Mouse (Mus musculus): ENCODE measurements around the gene Mvp. TPM values are rescaled to one million over a fixed set of nuclear protein-coding genes. Genes with fewer than 3 reads are reported as not detected.

The Mvp gene
- polyA plus RNA-seq, 1 experiment from 2014 or later, result 2.4 TPM

DNA sequence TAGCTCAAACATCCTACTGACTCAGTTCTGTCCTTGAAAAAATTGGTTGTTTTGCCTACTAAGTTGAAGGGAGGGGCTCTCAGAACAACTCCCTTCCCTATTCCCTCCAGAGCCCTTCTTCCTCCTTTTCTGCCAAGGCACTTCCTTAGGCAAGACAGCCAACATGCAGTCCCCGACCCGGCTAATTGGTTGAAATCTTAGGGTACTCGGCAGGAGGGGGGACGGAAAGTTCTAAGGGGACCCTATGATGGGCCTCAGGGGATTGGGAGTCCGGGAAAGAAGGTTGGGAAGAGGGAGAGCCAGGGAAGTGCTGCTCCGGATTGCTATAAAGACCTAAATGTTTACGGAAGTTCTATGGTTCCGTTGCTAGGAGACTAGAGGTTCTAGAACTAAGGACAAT lies 38.9 kb downstream of the Mvp start:
- Histone ChIP-seq H3K9me3 (ENCODE audit: control insufficient read depth, low read length) (no peaks in the 10 kb centered on the region), H3K4me3 (ENCODE audit: low read depth, low read length) (no peak overlapping the region; the same call in 1 of the 2 replicates), H3K4me1 (ENCODE audit: control insufficient read depth, insufficient read depth, low read length) (0 out of 2 replicates have a peak, but pooled peaks cover 8% of the 10 kb centered on the region), H3K4me2 (ENCODE audit: low read depth, low read length) (peak overlapping the region; percentile 87), H3K36me3 (ENCODE audit: control insufficient read depth, insufficient read depth, low read length) (peaks cover 19% of the 10 kb centered on the region), H3K27me3 (ENCODE audit: control insufficient read depth, insufficient read depth, low read length) (no peaks in the 10 kb centered on the region), H3K9ac (replicated peaks; ENCODE audit: low read depth, low read length) (peak overlapping the region; percentile 80), H3K27ac (ENCODE audit: low read depth, low read length) (peak overlapping the region; percentile 96)
- 11% methylated on average over 8 of the region's 8 CpGs for WGBS
- no peak for ATAC-seq (ENCODE audit: low read depth)

DNA sequence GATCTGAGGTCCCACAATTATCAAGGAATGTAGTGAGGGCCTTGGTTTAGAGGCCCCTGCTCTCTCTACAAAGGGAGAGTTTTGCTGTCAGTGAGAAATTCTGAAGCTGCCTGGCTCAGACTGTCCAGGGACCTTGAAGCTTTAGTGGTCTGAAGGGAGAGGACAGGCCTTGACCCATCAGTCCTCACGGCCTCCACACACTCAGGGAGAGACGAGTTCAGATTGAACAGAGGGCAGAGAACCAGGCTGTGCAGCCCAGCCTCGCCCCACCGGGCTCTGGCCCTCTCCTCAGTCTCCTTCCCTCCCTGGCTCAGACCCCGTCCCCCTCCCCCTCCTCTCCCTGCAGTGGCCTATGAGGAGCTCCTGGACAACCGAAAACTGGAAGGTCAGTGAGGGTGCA lies 47.1 kb downstream of the Mvp start:
- no peaks in the 10 kb centered on the region for H3K4me1 ChIP-seq (ENCODE audit: control insufficient read depth, insufficient read depth, low read length)
- H3K9me3 ChIP-seq (ENCODE audit: control insufficient read depth, low read length), result no peaks in the 10 kb centered on the region
- no peak overlapping the region for H3K4me3 ChIP-seq (ENCODE audit: low read depth, low read length)
- no peaks in the 10 kb centered on the region for H3K27me3 ChIP-seq (ENCODE audit: control insufficient read depth, insufficient read depth, low read length)
- WGBS, result 68% methylated on average over 5 of the region's 6 CpGs
- H3K4me2 ChIP-seq (ENCODE audit: low read depth, low read length), result no peak overlapping the region
- no peak overlapping the region for H3K9ac ChIP-seq (replicated peaks; ENCODE audit: low read depth, low read length)
- peaks cover 29% of the 10 kb centered on the region; the same call in 1 of the 2 replicates for H3K36me3 ChIP-seq (ENCODE audit: control insufficient read depth, insufficient read depth, low read length)
- H3K27ac ChIP-seq (ENCODE audit: low read depth, low read length), result no peak overlapping the region
- ATAC-seq (ENCODE audit: low read depth), result no peak

DNA sequence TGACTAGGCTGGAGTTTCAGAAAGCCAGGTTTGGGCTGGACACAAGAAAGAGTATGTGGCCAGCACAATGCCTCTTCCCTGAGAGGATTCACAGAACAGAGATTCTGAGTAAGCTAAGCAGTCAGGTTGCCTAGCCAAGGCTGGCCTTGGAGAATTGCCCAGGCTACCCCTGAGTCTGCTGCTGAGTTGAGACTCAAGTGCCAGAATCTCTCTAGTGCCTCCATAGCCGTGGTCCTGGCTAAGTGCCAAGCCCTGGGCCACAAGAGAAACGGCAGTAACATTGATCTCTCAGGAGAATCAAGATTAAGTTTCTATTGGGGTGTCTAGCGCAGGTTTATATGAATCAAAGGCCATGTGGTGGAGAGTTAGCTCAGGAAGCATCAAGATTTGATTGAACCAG lies 48.9 kb downstream of the Mvp start:
- Histone ChIP-seq H3K4me1 (ENCODE audit: control insufficient read depth, insufficient read depth, low read length) (no peaks in the 10 kb centered on the region), H3K9me3 (ENCODE audit: control insufficient read depth, low read length) (no peaks in the 10 kb centered on the region), H3K4me2 (ENCODE audit: low read depth, low read length) (no peak overlapping the region), H3K9ac (replicated peaks; ENCODE audit: low read depth, low read length) (no peak overlapping the region), H3K27me3 (ENCODE audit: control insufficient read depth, insufficient read depth, low read length) (no peaks in the 10 kb centered on the region), H3K4me3 (ENCODE audit: low read depth, low read length) (no peak overlapping the region), H3K36me3 (ENCODE audit: control insufficient read depth, insufficient read depth, low read length) (peaks cover 37% of the 10 kb centered on the region; the same call in 1 of the 2 replicates), H3K27ac (ENCODE audit: low read depth, low read length) (no peak overlapping the region)
- WGBS, result 57% methylated on average over 3 of the region's 3 CpGs
- no peak for ATAC-seq (ENCODE audit: low read depth)

DNA sequence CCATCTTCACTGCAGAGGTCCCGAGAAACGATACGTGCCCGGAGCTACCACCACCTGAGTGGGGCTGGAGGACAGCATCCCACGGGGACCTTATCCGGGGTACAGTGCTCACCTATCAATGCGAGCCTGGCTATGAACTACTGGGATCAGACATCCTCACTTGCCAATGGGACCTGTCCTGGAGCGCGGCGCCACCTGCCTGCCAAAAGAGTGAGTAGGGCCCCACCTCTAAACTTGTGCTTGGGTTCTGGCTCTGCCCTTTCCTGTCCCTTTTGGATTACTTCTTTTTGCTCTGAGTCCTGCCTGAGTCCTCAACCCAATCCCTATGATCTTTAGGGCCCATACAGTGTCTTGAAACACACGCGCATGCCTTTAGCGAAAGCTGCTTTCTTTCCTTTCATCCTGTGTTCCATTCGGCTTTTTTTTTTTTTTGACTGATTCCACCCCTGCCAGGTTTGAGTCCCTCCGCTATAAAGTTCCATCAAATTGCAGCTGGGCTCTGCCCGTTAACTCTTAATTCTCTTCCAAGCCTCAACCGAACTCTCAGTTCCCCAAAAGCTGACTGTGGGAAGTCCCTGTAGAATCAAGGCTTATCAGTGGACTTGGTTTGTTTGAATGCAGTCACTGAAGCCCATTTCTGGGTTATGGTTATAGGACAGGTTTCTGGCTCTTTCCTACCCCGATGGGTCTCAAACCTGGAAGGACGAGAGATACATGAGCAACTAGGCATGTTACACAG lies 50.7 kb downstream of the Mvp start:
- H3K4me2 ChIP-seq (ENCODE audit: low read depth, low read length), result no peak overlapping the region
- 27% methylated on average over 19 of the region's 19 CpGs for WGBS
- peaks cover 33% of the 10 kb centered on the region for H3K36me3 ChIP-seq (ENCODE audit: control insufficient read depth, insufficient read depth, low read length)
- no peaks in the 10 kb centered on the region for H3K9me3 ChIP-seq (ENCODE audit: control insufficient read depth, low read length)
- H3K27me3 ChIP-seq (ENCODE audit: control insufficient read depth, insufficient read depth, low read length), result no peaks in the 10 kb centered on the region
- H3K4me3 ChIP-seq (ENCODE audit: low read depth, low read length), result no peak overlapping the region
- no peak overlapping the region for H3K9ac ChIP-seq (replicated peaks; ENCODE audit: low read depth, low read length)
- no peak overlapping the region for H3K27ac ChIP-seq (ENCODE audit: low read depth, low read length)
- no peaks in the 10 kb centered on the region for H3K4me1 ChIP-seq (ENCODE audit: control insufficient read depth, insufficient read depth, low read length)
- no peak for ATAC-seq (ENCODE audit: low read depth)

DNA sequence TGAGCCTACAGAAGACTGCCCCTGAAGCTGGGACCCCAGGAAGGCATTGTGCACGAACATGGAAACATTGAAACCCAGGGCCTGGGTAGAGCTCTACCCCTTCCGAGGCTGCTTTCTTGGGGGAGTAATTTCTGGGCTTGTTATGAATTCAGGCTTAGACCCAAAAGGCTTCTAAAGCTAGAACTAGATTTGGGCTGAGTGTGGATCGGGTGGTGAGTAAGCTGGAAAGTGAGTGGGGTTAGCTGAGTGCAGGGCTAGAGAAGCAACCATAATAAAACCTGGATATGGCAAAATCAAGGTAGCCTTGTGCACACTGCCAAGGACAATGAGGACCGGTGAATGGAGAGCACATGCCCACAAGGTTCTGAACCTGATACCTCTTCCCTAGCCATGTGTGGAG lies 52.5 kb downstream of the Mvp start:
- Histone ChIP-seq H3K27ac (ENCODE audit: low read depth, low read length) (no peak overlapping the region), H3K4me1 (ENCODE audit: control insufficient read depth, insufficient read depth, low read length) (no peaks in the 10 kb centered on the region), H3K9me3 (ENCODE audit: control insufficient read depth, low read length) (no peaks in the 10 kb centered on the region), H3K9ac (replicated peaks; ENCODE audit: low read depth, low read length) (no peak overlapping the region), H3K4me2 (ENCODE audit: low read depth, low read length) (no peak overlapping the region), H3K36me3 (ENCODE audit: control insufficient read depth, insufficient read depth, low read length) (peaks cover 34% of the 10 kb centered on the region), H3K4me3 (ENCODE audit: low read depth, low read length) (no peak overlapping the region), H3K27me3 (ENCODE audit: control insufficient read depth, insufficient read depth, low read length) (no peaks in the 10 kb centered on the region)
- no peak for ATAC-seq (ENCODE audit: low read depth)
- WGBS, result 89% methylated on average over 4 of the region's 4 CpGs

DNA sequence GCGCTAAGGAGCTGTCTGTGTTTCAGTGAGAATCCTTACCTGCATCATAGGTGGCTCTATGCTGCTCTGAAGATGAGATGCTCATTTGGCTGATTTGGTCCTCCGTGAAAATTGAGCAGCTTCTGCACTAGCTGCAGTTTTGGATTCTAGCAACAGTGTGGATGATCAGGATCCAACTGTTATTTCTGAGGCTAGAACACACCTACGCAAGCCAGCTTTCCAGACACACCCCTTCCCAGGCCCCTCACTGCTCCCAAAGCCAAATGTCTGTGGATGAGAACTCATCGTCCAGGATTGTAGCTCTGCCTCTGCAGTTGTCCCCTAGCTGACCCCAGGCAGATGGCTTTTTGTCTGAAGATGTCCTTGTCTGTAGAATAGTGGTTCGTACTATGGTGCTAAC lies 53.3 kb downstream of the Mvp start:
- 84% methylated on average over 5 of the region's 5 CpGs for WGBS
- H3K4me3 ChIP-seq (ENCODE audit: low read depth, low read length), result no peak overlapping the region
- peaks cover 30% of the 10 kb centered on the region for H3K36me3 ChIP-seq (ENCODE audit: control insufficient read depth, insufficient read depth, low read length)
- H3K27ac ChIP-seq (ENCODE audit: low read depth, low read length), result no peak overlapping the region
- no peak overlapping the region for H3K4me2 ChIP-seq (ENCODE audit: low read depth, low read length)
- ATAC-seq (ENCODE audit: low read depth), result no peak
- H3K9ac ChIP-seq (replicated peaks; ENCODE audit: low read depth, low read length), result no peak overlapping the region
- no peaks in the 10 kb centered on the region for H3K27me3 ChIP-seq (ENCODE audit: control insufficient read depth, insufficient read depth, low read length)
- H3K4me1 ChIP-seq (ENCODE audit: control insufficient read depth, insufficient read depth, low read length), result no peaks in the 10 kb centered on the region
- H3K9me3 ChIP-seq (ENCODE audit: control insufficient read depth, low read length), result no peaks in the 10 kb centered on the region

DNA sequence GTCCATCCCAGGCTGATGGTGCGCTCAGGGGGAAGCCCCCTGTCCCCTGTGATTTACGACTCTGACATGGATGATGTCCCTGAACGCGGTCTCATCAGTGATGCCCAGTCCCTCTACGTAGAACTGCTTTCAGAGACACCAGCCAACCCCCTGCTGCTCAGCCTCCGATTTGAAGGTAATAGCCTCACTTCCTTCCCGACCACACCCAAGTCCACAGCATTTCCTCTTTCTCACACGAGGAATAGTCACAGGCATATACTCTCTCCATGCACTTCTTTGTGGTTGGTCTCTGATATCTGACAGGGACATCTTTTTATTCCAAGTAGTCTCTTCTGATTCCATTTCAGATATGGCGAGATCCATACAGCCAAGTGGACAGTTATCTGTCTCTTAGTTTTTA lies 54.6 kb downstream of the Mvp start:
- Histone ChIP-seq H3K4me1 (ENCODE audit: control insufficient read depth, insufficient read depth, low read length) (no peaks in the 10 kb centered on the region), H3K9me3 (ENCODE audit: control insufficient read depth, low read length) (no peaks in the 10 kb centered on the region), H3K4me2 (ENCODE audit: low read depth, low read length) (no peak overlapping the region), H3K27ac (ENCODE audit: low read depth, low read length) (no peak overlapping the region), H3K9ac (replicated peaks; ENCODE audit: low read depth, low read length) (no peak overlapping the region), H3K27me3 (ENCODE audit: control insufficient read depth, insufficient read depth, low read length) (no peaks in the 10 kb centered on the region), H3K36me3 (ENCODE audit: control insufficient read depth, insufficient read depth, low read length) (peaks cover 38% of the 10 kb centered on the region), H3K4me3 (ENCODE audit: low read depth, low read length) (no peak overlapping the region)
- ATAC-seq (ENCODE audit: low read depth), result no peak
- WGBS, result 52% methylated on average over 9 of the region's 9 CpGs

DNA sequence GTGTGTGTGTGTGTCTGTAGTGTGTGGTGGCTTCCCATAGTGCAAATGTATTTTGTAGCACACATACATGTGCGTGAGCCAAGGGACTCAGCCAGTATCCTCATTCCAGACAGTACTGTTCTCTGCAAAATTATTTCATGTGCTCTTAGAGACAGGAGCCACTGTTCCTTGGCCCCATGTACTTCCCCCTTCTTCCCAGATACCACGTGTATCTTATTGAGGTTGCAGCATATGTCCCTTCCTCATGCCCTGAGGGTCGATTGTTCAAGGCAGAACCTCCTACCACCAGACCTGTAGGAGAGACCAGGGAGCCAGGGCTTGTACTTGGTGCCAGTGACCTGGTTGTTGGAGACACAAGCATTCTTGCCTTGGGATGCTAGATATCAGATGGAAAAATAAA lies 59.3 kb downstream of the Mvp start:
- H3K4me2 ChIP-seq (ENCODE audit: low read depth, low read length), result no peak overlapping the region
- ATAC-seq (ENCODE audit: low read depth), result no peak
- no peak overlapping the region for H3K27ac ChIP-seq (ENCODE audit: low read depth, low read length)
- no peak overlapping the region for H3K9ac ChIP-seq (replicated peaks; ENCODE audit: low read depth, low read length)
- no peak overlapping the region for H3K4me3 ChIP-seq (ENCODE audit: low read depth, low read length)
- no peaks in the 10 kb centered on the region for H3K9me3 ChIP-seq (ENCODE audit: control insufficient read depth, low read length)
- H3K36me3 ChIP-seq (ENCODE audit: control insufficient read depth, insufficient read depth, low read length), result peaks cover 25% of the 10 kb centered on the region
- H3K27me3 ChIP-seq (ENCODE audit: control insufficient read depth, insufficient read depth, low read length), result no peaks in the 10 kb centered on the region
- WGBS, result 67% methylated on average over 3 of the region's 3 CpGs
- peaks cover 12% of the 10 kb centered on the region for H3K4me1 ChIP-seq (ENCODE audit: control insufficient read depth, insufficient read depth, low read length)

DNA sequence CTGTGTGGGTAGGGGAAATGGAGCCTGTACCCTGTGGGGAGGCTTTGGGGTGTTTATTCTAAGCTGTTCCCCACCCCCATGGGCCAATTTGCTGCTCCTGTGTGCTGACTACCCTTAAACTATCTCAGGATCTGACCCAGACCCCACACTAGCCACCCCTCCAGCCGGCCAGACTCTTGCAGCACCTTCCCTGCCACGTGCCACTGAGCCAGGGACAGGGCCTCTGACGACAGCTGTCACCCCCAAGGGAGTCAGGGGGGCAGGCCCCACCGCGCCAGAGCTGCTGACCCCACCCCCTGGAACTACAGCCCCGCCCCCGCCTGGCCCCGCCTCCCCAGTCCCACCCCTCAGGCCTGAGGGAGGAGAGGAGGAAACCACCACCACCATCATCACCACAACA lies 61.8 kb downstream of the Mvp start:
- H3K9ac ChIP-seq (replicated peaks; ENCODE audit: low read depth, low read length), result peak overlapping the region; percentile 74

More for the DNA sequence above, 61.8 kb downstream of the Mvp start:
- ATAC-seq (ENCODE audit: low read depth), result no peak
- 1% methylated on average over 6 of the region's 8 CpGs for WGBS
- Histone ChIP-seq H3K4me3 (ENCODE audit: low read depth, low read length) (peak overlapping the region; percentile 48), H3K27me3 (ENCODE audit: control insufficient read depth, insufficient read depth, low read length) (no peaks in the 10 kb centered on the region), H3K4me2 (ENCODE audit: low read depth, low read length) (peak overlapping the region; percentile 87), H3K27ac (ENCODE audit: low read depth, low read length) (peak overlapping the region; percentile 13; the same call in 1 of the 2 replicates), H3K9me3 (ENCODE audit: control insufficient read depth, low read length) (no peaks in the 10 kb centered on the region), H3K36me3 (ENCODE audit: control insufficient read depth, insufficient read depth, low read length) (peaks cover 17% of the 10 kb centered on the region; the same call in 1 of the 2 replicates), H3K4me1 (ENCODE audit: control insufficient read depth, insufficient read depth, low read length) (peaks cover 22% of the 10 kb centered on the region)

All from neural tube, embryonic 14.5 days (tissue).